Mouse (Mus musculus) heart, postnatal 10 days (tissue): ENCODE data around the gene Smcp. TPM values are rescaled to one million over a fixed set of nuclear protein-coding genes. Genes with fewer than 3 reads are reported as not detected.

Source experiments
- total RNA-seq, 2 experiments: library from RNA; stranded (reverse); gene quantifications; 2 replicates each; pipeline ENCODE4 v1.2.3; 2021

Smcp gene
- total RNA-seq, 2 experiments from 2014 or later, result not detected

Other genes starting within 250 kb of the Smcp start
- not detected for gene Sprr2d, start 249.9 kb downstream of the Smcp start, total RNA-seq
- gene Sprr2e, start 236.9 kb downstream of the Smcp start, total RNA-seq, result not detected
- gene Sprr2f, start 223.8 kb downstream of the Smcp start, total RNA-seq, result not detected
- not detected for gene Sprr2h, start 203.3 kb downstream of the Smcp start, total RNA-seq
- not detected for gene Sprr2i, start 181.0 kb downstream of the Smcp start, total RNA-seq
- not detected for gene Sprr2j-ps, start 170.9 kb downstream of the Smcp start, total RNA-seq
- 1 to 10 TPM; 3.9 to 5.2 TPM for gene Gm9774, start 159.6 kb downstream of the Smcp start, total RNA-seq
- not detected for gene Sprr2k, start 156.4 kb downstream of the Smcp start, total RNA-seq
- gene Sprr1b, start 150.2 kb downstream of the Smcp start, total RNA-seq, result not detected
- gene Sprr3, start 130.3 kb downstream of the Smcp start, total RNA-seq, result not detected
- not detected for gene Sprr1a, start 103.1 kb downstream of the Smcp start, total RNA-seq
- not detected for gene Sprr4, start 88.5 kb downstream of the Smcp start, total RNA-seq
- gene 2310046K23Rik, start 54.5 kb downstream of the Smcp start, total RNA-seq, result not detected
- not detected for gene Ivl, start 15.3 kb downstream of the Smcp start, total RNA-seq
- not detected for gene 2210017I01Rik, start 18.5 kb upstream of the Smcp start, total RNA-seq
- not detected for gene Lce6a, start 32.7 kb upstream of the Smcp start, total RNA-seq
- gene Lce1a1, start 59.3 kb upstream of the Smcp start, total RNA-seq, result not detected
- gene Lce1b, start 67.9 kb upstream of the Smcp start, total RNA-seq, result not detected
- not detected for gene Lce1a2, start 81.3 kb upstream of the Smcp start, total RNA-seq
- not detected for gene Lce1c, start 90.2 kb upstream of the Smcp start, total RNA-seq
- not detected for gene Lce1d, start 98.2 kb upstream of the Smcp start, total RNA-seq
- gene Lce1e, start 120.1 kb upstream of the Smcp start, total RNA-seq, result not detected
- gene Lce1f, start 131.4 kb upstream of the Smcp start, total RNA-seq, result not detected
- not detected for gene Gm38119, start 150.1 kb upstream of the Smcp start, total RNA-seq
- not detected for gene Lce1g, start 163.3 kb upstream of the Smcp start, total RNA-seq
- gene Lce1h, start 176.1 kb upstream of the Smcp start, total RNA-seq, result not detected
- not detected for gene Lce1i, start 189.9 kb upstream of the Smcp start, total RNA-seq
- gene Lce1j, start 201.5 kb upstream of the Smcp start, total RNA-seq, result not detected
- gene Lce1k, start 218.9 kb upstream of the Smcp start, total RNA-seq, result not detected
- gene Kprp, start 238.2 kb upstream of the Smcp start, total RNA-seq, result not detected